Mouse (Mus musculus) CD4-positive, CD25-positive, alpha-beta regulatory T cell, adult 4 months (primary cell): ENCODE measurements around the gene Ptpn4. TPM values are rescaled to one million over a fixed set of nuclear protein-coding genes. Genes with fewer than 3 reads are reported as not detected.

ENCODE experiments used
- ATAC-seq: one replicate; pipeline ENCODE4 v1.8.0; 2017
- polyA plus RNA-seq, 2 experiments: library from polyadenylated mRNA; unstranded; fragments of 100-300 nt; shearing (Covaris generic); gene quantifications; one replicate each; pipeline ENCODE4 v1.2.1; 2017

The Ptpn4 gene
- polyA plus RNA-seq, 2 experiments from 2014 or later, result 5.6 to 8.9 TPM

- no peak for ATAC-seq
These were observed 197.4 kb downstream of the Ptpn4 start for GRCm38 (mm10) chr1:119640006-119640405.

- no peak for ATAC-seq
These were observed 200.0 kb downstream of the Ptpn4 start for GRCm38 (mm10) chr1:119637188-119638023.

- ATAC-seq, result no peak
These were observed 202.7 kb downstream of the Ptpn4 start for GRCm38 (mm10) chr1:119634746-119635145.

GRCm38 (mm10) chr1:119630428-119630827 is 207.0 kb downstream of the Ptpn4 start:
- ATAC-seq, result no peak

GRCm38 (mm10) chr1:119626837-119627236 is 210.6 kb downstream of the Ptpn4 start:
- no peak for ATAC-seq

- ATAC-seq, result no peak
These were observed 213.0 kb downstream of the Ptpn4 start for GRCm38 (mm10) chr1:119624444-119624843.

- no peak for ATAC-seq
These were observed 232.0 kb downstream of the Ptpn4 start for GRCm38 (mm10) chr1:119605396-119605795.

Other genes starting within 250 kb of the Ptpn4 start
- gene Epb41l5, start 188.6 kb downstream of the Ptpn4 start, polyA plus RNA-seq, result 1 to 10 TPM in 1 of 2 experiments, under 1 TPM in 1; 0.96 to 1.4 TPM
- gene Tmem177, start 75.6 kb upstream of the Ptpn4 start, polyA plus RNA-seq, result 1 to 10 TPM; 7.5 to 8.5 TPM
- gene Cfap221, start 159.6 kb upstream of the Ptpn4 start, polyA plus RNA-seq, result not detected
- under 1 TPM in 1 of 2 experiments, not detected in 1; 0.34 TPM for gene Sctr, start 169.3 kb upstream of the Ptpn4 start, polyA plus RNA-seq
- gene Tmem37, start 236.5 kb upstream of the Ptpn4 start, polyA plus RNA-seq, result 1 to 10 TPM in 1 of 2 experiments, under 1 TPM in 1; 0.98 to 2.2 TPM